Mouse (Mus musculus) cerebellum, postnatal 25 days (tissue): ENCODE measurements at regions not wholly inside any gene's neighbourhood (a gene's known extent, or its start where the extent isn't known, plus 50 kb on each side); places are given as distances from the start of the nearest gene placed in this dataset.
A peak's percentile ranks its signal among the peaks of the same experiment; 100 is the strongest.
"Not testable (repeated sequence)": the region's sequence is repeated elsewhere in the genome, so short reads cannot be mapped to it uniquely, and the experiment has no call there.

Source experiments
- DNase-seq, 2 experiments: peaks; one replicate each; pipeline ENCODE4 v3.0.0; 2021; ENCODE audit warnings: mixed read lengths in 2 of 2

DNA sequence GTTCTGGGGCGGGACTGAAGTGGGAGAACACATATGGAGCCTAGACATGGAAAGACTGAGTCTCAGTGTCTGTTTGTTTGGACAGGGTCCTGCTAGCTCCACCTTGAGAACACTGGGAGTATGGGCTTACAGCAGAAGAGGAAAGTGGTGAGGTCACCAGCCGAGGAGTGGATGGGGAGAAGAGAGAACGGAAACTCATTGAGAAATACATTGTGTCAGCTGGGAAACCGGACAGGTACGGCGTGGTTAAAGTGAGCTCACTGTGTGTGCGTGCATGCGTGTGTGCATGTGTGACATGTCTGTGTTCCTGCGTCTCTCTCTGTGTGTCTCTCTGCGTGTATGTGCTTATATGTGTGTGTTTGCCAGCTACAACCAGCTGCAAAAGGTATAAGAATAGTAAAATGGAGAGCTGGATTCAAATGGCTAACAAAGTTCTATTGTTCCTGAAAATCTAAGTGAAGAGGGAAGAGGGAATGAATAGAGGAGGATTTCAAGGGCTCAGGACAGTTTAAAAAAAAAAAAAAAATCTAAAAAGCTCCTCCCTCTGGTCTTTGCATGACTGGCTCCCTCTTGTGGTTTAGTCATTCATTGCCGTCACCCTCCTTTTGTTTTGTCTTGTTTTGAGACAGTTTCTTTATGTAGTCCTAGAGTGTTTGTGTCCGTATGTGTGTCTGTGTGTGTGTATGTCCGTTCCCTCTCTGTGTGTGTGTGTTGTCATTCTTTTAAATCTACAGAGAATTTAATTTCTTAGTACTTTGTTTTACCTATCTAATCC lies 52.0 kb upstream of the Ak4 start:
- peak; percentile 50 to 76 for DNase-seq

DNA sequence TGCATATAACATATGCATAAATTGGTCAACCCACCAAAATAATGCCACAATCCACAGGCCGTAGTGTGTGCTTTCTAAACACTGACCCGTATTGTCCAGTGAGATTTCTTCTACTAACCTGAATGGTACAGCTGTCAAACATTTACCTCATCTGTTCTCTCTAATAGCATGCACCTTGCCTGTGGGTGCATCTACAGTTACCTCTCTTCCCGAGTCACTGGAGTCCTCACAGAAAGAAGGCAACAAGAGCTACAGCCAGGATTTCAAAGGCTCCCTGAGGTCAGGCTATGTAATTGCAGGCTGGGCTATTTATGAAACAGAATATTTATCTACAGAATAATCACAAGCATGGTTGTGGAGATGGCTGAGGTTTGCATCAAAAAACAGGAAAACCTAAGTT lies 53.8 kb upstream of the Ak4 start:
- no peak for DNase-seq

DNA sequence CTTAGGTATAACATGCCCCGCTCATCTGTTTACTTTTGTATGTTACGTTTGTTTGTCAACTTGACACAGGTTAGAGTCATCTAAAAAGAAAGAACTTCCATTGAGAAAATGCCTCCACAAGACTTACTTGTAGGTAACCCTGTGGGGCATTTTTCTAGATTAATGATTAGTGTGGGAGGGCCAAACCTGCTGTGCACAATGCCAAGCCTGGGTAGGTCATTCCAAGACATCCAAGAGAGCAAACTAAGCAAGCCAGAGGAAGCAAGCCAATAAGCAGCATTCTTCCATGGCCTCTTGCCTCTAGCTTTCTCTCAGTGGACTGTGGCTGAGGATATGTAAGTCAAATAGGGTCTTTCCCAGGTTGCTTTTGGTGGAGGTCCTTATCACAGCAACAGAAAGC lies 54.4 kb upstream of the Ak4 start:
- DNase-seq: no peak

DNA sequence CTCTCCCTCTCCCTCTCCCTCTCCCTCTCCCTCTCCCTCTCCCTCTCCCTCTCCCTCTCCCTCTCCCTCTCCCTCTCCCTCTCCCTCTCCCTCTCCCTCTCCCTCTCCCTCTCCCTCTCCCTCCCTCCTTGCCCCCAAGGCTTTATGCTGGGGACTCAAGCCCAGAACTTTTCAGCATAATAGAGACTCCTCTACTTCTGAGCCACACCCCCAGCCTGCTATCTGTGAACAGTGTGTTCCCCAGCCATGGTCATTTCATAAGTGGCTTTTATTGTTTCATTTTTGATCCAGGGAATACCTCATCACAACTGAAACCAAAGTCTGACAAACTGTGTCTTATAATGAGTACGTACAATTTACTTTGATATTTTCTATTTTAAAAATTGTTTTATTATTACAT lies 55.8 kb upstream of the Ak4 start:
- not testable (repeated sequence) for DNase-seq

DNA sequence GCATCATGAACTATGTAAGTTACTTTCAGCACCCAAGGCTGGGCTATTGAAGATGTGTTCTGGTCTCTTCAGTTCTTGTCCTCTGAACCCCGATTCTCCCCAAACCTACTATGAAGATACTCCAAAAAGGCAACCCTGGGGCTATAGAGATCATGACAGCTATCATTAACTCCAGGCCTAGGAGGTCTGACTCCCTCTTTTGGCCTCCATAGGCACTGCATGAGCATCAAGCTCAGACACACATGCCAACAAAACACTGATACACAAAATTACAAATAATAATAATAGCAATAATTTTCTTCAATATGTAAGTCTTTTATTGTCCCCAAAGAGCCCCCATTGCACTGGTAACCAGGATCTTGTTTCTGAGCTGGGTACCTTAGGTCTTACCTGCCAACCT lies 57.3 kb upstream of the Ak4 start:
- no peak for DNase-seq

DNA sequence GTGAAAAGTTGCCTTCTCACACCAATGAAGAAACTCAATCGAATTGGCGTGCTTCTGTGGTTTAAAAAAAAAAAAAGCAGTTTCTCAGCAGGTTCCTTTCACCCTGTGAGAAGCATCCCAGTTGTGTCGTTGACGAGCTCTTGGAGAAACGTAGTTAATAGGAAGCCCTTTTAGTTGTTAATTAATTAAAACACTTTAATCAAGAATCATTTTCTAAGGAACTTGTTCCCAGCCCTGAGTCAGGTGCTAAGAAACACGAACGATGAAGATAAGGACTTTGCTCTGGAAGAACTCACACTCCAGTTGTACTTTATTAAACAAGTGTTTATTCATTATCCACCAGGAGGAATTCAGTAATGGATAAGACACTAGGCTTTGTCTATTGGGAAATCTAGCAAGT lies 58.8 kb upstream of the Ak4 start:
- DNase-seq: no peak

DNA sequence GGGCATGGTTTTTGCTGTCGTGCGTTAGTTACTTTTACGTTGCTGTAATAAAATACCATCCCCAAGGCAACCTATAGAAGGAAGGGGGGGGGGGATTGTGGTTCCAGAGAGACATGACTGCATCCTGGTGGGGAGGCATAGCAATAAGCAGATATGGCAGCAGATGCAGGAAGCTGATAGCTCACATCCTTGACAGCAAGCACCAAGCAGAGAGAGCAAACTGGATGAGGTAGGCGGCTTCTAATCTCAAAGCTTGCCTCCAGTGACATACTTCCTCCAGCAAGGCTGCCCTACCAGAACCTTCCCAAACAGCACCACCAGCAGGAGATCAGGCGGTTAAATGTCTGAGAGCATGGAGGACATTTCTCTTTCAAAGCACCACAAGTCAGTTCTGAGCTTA lies 60.0 kb upstream of the Ak4 start:
- DNase-seq: no peak

DNA sequence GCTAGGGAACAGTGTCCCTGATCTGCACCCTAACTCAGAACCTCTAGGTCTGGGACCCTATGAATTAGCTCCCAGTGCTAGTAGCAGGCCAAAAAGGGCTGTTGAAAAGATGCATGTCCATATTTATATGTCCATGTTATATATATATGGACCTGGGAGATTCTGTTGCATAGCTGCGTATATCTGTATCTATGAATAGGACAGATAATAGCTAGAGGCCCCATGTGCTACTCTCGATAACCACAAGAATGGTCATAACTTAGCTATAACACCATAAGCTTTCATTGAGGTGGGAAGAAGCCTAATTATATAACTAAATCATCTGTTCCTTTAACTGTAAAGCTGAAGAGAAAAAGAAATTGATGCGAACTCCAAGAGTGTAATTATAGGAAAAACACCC lies 60.6 kb upstream of the Ak4 start:
- DNase-seq: no peak

DNA sequence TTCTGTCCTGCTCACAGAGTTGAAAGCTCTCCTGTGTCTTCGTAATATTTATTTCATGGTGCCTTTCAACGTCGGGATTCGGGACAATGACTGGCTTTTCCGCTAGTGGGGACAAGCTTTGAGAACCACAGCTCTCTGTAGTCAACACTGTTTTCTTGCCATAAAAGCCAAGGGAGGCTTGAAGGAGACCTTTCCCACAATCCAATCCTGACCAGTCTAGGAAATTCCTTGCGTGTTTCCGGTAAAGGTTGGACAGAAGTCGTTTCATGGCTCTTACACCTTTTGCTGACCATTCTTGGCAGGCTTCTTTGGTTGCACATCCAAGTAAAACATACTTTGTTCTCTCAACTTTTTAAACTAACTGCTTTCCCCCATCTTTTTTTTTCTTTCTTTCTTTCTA lies 61.2 kb upstream of the Ak4 start:
- no peak for DNase-seq

DNA sequence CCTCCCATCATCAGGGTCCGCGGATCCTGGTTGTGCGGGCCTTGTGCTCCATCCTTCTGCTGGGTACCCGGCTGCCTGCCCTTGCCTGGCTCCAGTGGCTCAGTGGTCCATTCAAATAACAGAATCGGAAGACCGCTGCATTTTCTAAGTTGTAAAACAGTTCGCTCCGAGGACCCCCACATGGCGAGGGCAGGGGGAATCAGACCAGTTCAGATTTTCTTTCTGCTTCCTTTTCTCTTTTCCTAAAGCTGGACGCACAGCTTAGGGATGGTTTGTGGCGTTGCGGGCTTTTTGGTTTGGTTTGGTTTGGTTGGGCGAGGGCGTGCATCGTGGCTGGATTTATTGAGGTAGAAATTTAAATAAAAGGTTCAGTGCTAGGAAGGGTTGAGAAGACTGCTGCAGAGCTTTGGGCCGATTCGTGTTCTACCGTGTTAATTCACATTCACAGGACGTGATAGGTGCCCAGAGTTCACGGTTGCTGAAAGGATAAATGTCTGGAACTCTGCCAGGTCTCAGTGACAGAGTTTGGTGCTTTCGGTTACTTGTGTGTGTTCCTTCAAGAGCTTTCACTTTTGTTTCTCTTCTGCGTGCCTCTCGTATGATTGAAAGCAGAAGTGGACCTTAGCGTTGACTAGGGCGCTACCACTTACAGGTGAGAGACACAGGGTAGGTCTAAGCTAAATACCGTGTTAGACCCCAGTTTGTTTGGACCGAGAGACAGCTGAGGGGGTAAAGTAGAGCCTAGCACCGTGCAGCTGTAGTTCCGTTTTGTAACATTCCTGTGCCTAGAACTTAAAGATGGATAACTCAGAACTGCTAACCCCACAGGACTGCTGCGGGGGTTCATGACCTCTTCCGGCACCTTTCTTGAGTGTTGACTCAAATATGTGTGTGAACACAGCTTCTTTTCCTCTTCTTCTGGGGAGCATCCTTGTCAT lies 61.9 kb upstream of the Ak4 start:
- peak in 1 of 2 experiments; percentile 50 for DNase-seq

DNA sequence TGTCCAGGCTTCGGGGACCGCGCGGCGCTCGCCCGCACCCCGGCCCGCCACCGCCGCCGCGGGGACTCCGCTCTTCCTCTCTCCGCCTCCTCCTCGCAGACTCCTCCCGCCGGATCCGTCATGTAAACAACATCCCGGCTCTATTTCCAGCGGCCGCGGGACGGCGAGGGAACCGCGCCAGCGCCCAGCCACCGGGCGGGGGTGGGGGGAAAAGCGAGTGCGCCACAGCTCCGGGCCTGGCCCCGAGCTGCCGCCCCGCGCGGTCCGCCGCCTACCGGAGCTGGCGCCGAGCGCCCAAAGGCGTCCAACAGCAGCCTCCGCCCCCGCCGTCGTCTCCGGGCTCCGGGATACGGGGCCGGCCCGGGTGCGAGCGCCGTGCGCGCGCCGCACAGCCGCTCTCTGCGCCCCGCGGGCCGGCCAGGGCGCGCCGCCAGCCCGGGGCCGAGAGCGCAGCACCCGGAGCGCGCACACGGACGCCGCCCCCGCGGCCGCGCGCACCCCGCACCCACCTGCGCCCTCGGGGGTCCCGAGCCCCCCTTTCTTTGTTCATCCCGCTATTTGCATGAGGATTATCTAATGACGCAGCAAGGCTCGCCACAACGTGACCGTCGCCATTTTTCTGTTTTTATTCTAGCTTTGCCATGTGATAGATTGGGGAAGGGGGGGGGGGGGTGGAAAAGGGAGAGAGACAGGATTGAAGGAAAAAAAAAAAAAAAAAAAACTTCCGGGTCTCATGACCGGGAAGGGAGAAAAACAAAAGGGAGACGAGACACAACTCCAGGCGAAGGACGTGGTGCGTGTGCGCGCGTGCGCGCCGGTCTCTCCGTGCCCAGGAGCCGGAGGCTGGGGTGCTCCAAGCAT lies 62.8 kb upstream of the Ak4 start:
- peak; percentile 90 to 91 for DNase-seq

DNA sequence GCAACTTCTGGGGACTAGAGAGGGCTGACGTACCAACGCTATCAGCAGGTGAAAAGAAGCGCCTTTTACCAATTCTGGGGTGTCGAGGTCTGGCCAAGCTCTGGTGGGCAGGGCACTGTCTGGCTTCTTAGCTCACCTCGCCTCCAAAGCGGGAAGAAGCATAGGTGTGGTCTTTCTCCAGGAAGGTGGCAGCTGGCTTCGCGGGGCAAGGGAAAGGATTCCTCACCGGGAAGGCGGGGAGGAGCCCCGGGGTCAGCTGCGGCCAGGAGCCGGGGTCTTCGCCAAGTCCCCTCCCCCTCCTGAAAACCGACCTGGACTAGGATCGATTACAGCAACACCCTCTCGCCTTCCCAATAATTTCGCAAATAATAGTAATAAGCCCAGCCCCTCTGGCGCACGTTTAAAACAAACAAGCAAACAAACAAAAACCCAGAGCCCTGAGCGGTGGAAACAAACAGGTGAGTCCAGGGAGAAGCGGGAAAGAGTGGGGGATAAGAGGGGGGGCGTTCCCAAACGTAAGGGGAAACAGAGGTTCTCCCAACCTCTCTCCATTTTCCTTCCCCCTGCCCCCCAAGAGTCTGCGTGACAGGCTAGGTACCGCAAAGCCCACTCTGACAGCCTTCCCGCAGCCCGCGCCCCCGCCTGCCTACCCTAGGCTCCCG lies 63.5 kb upstream of the Ak4 start:
- peak; percentile 62 to 66 for DNase-seq

DNA sequence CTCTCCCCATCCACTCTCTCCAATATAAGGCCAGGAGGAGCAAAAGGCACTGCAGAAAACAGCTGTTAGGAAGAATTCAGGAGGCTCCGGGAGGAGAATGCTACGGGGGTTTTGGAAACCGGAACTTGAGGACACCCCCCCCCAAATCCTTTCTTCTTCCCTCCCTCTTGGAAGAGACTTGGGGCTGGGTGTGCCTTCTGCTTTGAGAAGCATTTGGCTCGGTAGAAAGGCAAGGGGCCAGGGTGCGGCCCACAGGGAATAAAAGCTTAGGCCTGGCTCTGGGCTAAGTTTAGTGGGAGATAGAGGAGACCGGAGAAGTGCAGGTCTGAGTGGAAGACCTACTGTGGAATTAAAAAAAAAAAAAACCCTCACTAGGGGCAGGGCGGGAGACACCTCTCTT lies 64.1 kb upstream of the Ak4 start:
- DNase-seq: peak; percentile 40 to 49

DNA sequence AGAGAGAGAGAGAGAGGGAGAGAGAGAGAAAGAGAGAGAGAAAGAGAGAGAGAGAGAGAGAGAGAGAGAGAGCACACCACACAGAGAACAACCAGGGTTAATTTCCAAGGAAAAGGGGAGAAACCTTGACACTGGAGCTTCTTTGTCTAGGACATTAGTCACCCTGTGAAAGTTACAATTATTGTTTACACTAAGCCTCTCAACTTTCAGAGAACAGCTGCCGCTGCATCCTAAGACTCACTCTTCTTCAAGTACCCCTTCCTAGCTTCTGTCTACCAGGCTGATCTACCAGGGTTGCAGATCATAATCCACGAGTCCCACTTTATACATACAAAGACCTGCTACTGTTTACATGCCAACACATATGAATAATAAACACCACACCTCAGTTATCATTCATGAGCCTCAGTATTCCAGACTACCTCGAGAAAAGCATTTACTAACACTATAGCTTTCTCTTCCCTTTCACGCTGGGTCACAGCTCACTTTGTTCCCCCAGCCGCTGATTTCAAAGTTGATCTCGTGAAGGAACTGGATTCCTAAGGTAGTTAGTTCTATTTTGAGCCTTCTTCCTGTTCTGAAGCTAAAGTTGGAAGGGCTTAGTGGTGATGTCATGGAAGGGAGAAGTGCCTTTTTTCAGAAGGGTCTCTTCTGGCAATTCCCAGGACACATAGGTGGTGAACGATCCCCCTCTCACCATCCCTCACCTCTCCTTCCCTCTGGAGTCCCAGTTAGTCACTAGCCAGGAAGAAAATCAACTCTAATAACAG lies 64.8 kb upstream of the Ak4 start:
- no peak for DNase-seq

DNA sequence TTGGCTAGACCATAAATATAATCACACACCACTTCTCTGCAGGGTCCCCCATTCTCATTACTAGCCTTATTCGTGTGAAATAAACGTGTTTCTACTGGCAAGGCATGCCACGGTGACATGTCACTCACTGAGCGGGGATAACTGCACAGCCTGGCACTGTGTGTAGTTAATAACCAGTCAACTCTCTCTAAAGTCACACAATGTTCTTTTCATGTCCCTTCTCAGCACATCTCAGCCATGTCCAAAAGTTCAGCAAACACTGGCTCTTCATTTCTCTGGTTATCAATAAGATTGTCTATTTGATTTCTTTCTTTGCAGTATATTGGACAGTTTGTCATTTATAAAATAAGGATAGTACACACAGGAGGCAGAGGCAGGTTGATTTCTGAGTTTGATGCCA lies 66.9 kb upstream of the Ak4 start:
- DNase-seq: no peak

DNA sequence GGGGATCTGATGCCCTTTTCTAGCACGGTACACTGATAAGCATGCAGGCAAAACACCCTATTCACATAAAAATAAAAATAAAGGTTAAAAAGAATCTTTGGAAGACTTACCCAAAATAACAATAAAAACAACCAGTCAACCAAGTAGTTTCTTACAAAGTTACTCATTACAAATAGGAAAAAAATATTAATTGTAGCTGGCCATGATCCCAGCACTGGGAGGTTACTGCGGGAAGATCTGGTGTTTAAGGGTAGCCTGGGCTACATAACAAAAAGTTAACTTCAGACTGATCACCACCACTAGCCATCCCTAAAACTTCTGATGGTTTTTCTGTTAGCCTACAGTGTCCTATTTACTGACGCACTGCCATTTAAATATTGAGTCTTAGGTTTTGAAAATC lies 67.4 kb upstream of the Ak4 start:
- DNase-seq: no peak

DNA sequence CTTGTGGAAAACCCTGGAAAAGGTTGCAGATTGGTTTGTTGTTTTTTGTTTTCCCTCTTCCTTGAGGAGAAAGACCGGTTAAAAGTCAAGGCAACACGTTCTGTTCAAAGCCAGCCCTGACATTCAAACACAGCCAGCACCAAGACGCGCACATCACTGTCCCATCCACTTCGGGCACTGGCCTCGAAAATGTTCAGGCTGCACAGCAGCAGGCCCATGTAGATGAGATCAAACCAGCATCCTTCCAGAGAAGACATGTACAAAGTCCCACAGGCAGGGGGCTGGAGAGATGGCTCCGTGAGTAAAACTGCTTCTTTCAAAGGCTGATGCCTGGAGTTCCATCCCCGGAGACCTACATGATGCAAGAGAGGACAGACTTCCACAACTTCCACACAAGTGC lies 68.4 kb upstream of the Ak4 start:
- peak in 1 of 2 experiments; percentile 26 for DNase-seq

DNA sequence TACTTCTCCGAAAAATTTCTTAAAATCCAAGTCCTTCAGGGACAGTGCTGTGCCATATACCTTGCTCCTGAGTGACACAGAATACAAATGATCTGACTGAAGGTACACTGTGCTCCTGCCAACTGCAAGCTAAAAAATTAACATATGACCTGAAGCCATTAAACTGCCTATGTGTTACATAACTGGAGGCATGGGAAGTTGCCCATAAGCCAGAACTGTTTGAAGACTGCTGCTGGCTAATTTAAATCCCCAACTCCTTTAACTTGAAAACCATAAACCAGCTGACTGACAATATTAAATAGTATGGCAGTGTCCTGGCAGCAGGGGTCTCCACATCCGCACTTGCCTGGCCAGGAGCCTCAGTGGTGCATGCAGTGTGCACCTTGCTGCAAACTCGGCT lies 68.9 kb upstream of the Ak4 start:
- DNase-seq: peak in 1 of 2 experiments; percentile 19

DNA sequence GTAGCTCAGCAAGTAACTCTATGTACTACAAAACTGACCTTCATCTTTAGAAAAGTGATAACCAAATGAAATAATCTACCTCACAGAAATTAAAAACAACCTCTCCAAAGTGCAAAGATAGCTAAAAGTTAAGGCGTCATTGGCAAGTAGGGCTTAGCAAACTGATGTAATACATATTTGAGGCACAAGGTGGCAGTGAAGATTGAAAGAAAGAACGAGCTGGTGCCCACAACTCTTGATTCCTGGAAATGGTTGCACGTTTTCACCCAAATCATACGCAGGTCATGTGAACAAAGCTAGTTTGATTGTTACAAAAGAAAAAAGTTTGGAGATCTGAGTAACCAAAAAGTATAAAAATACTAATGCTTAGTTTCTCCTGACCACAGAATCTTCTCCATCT lies 69.7 kb upstream of the Ak4 start:
- DNase-seq: peak; percentile 23 to 67

DNA sequence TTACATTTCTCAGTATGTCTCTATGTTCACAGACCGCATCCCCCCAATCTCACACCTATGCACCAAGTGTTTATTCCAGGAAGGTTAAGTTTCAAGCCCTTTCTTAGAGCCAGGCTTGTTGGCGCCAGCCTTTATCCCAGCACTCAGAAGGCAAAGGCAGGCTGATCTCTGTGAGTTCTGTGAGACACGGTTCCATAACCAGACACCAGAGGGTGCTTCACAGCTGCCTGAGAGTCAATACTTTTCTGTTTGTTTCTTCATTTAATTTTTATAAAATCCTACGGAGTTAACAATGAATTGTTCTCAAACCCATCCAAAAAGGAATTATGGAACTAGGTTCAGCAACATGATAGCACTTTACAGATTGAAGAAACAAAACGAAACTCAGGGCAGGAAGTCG lies 71.8 kb upstream of the Ak4 start:
- DNase-seq: no peak

DNA sequence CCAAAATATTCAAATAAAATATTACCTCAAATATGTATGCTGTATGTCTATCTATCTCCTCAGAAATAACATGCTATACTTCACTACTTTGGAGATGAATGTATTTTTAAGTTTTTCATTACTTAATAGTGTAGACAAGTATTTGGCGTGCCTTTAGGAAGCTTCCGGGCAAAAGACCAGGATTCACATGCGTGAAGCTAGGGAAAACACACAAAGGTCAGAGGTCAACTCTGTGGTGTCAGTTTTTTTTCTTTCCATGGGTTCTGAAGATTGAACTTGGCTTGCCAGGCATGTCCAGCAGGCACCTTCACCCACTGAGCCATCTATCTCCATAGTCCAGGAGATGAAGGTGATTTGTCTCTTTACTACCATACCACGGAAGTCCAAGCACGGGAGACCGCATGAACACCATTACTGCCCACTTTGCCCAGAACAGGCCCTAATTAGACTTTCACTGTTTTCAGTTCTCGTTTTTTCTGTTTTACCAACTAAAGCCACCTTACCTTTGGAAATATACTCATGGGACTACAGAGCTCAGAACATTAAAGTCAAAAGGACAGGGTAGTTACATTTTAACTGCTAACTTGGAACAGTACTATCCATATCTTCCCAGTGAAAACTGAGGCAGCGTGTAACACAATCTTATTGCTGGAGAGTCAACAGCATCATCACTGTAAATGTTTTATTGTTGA lies 76.9 kb upstream of the Ak4 start:
- no peak for DNase-seq
